Mouse (Mus musculus): ENCODE measurements around the gene Sprr2i. TPM values are rescaled to one million over a fixed set of nuclear protein-coding genes. Genes with fewer than 3 reads are reported as not detected.

Gene Sprr2i
- polyA plus RNA-seq (2014; fragmentation: Illumina TruSeq; extraction: RNeasy Lipid Tissue Mini Kit (QIAGEN cat#74804); ENCODE audit: low read depth, low replicate concordance) = not detected

DNA sequence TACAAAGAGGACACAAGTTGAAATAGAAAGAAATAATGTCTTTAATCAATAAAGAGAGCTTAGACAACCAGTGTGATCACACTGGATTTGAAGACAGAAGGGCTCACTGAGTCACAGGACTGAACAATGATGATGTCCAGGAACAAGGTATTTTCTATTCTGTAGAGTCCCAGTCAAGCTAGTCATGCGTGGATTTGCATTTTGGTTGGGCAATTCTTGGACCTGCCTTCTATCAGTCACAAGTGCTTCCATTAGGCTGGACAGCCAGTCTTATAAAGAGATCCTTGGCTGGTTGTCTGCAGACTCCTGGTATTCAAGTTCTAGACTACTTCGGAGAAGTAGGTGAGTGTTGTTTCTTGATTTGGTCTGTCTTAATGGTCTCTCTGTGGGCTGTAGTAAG, at the start of gene Sprr2i:
TSS of gene Sprr2i (plus strand) at position 301 of the 400 bp plus-strand sequence.

DNA sequence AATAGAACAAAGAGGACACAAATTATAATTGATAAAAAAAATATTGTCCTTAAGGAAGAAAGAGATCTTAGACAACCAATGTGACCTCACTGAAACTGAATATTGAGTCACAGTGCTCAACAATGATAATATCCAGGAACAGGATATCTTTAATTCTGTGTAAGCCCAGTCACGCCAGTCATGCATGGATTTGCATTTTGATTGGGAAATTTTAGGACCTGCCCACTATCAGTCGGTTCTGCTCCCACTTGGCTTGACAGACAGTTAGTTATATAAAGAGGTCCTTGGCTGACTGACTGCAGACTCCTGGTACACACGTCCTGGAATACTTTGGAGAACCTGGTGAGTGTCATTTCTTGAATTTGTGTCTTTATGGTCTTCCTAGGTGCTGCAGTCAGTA, 42.9 kb upstream of the Sprr2i start, which contains the start of gene Sprr2f:
TSS of gene Sprr2f (plus strand) at position 301 of the 400 bp plus-strand sequence.

DNA sequence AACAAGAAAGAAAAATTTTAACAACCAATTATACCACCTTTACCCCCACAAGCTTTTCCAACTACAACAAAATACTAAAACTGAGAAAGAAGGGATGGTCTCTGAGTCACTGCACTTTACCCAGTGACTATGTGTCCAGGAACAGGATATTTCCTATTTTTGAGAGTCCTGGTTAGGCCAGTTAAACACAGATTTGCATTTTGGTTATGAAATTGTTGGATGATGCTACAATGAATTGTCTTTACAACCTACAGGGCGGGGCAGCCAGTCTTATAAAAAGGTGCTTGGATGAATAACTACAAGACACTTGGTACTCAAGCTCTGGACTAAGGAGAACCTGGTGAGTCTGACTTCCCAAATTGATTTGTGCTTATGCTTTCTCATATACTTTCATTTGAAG, 22.4 kb upstream of the Sprr2i start, which contains the start of gene Sprr2h:
TSS of gene Sprr2h (plus strand) at position 301 of the 400 bp plus-strand sequence.

DNA sequence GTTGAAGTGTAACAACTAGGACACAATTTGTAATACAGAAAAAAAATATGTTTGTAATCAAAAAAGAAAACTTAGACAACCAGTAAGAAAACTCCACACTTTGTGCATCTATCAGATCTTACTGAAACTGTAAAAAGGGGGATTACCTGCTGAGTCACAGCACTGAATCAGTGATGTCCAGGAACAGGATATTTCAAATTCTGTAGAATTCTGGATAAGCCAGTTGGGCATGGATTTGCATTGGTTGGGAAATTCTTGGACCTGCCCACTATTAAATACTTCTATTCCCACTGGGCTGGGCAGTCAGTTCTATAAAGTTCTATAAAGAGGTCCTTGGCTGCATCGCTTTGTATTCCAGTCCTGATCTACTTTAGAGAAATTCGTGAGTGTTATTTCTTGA, 10.0 kb downstream of the Sprr2i start, which contains the start of gene Sprr2j-ps:
TSS of gene Sprr2j-ps (plus strand) at position 301 of the 400 bp plus-strand sequence.

DNA sequence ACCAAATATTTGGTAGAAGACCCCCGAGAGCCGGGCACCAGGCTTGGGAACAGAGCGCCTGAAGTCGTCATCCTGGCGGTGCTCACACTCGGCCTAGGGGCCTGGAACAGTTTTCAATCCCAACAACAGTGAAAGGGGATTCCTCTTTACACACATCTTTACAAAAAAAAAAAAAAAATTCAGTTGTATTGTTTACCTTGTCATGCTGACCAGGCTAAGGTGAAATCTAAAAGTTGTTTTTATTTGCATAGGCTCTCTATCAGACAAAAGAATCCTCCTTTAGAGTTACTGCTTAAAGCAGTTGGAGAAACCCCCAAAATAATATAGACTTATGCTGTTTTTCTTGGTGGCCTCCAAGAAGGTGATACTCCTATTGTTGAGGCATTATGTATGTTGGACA, 21.5 kb downstream of the Sprr2i start, which contains the start of gene Gm9774:
TSS of gene Gm9774 (minus strand) at position 101 of the 400 bp plus-strand sequence.

DNA sequence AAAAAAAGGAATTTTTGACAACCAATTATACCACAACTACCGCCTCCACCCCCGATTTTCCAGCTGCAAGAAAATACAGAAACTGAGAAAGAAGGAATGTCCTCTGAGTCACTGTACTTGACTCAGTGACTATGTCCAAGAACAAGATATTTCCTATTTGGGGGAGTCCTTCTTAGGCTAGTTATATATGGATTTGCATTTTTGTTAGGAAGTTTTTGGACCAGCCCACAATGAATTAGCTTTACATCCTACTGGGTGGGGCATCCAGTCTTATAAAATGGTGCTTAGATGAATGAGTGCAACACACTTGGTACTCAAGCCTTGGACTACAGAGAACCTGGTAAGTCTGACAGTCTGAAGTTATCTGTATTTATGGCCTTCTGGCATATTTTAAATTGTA, 24.5 kb downstream of the Sprr2i start, which contains the start of gene Sprr2k:
TSS of gene Sprr2k (plus strand) at position 301 of the 400 bp plus-strand sequence.

DNA sequence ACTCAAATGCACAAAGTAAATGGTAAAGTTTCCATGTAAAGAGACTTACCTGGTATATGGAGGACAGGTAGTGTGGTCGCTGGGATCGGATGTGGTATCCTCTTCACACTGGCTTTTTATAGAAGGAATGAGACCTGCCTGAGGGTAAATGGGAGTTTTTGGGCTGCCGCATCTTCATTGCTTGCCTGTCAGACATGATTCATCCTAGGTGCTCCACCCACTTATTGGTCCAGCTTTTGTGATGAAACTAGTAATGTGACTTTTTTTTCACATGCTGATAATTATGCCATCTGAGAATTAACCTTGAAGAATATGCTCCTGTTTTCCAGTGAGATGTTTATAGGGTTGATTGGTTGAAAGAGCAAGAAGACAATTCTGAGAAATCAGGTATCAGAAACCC, 30.9 kb downstream of the Sprr2i start, which contains the start of gene Sprr1b:
TSS of gene Sprr1b (minus strand) at position 101 of the 400 bp plus-strand sequence.

DNA sequence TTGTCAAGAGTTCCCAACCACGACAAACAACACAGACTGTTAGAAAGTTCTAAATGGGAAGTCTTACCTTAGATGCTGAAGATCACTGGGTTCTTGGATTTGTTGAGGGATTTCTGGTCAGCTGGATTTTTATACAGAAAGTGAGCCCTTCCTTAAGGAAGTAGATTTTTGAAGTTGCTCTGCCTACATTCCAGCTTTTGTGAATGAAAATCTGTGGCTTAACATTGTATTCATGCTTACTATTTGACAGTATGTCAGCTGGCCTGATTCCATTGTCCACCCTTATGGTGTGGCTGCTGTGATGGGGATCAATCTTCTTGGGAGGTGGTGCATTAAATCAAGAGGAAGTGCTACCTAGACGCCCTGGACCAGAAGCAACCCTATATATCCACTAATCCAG, 50.8 kb downstream of the Sprr2i start, which contains the start of gene Sprr3:
TSS of gene Sprr3 (minus strand) at position 101 of the 400 bp plus-strand sequence.

Other genes with a start within 250 kb of the Sprr2i start
- not detected for gene Sprr2a1, start 192.2 kb upstream of the Sprr2i start, polyA plus RNA-seq (2014; fragmentation: Illumina TruSeq; extraction: RNeasy Lipid Tissue Mini Kit (QIAGEN cat#74804); ENCODE audit: low read depth, low replicate concordance)
- gene Sprr2a2, start 192.1 kb upstream of the Sprr2i start, polyA plus RNA-seq (2014; fragmentation: Illumina TruSeq; extraction: RNeasy Lipid Tissue Mini Kit (QIAGEN cat#74804); ENCODE audit: low read depth, low replicate concordance) = 0.07 TPM
- gene Sprr2a3, start 122.6 kb upstream of the Sprr2i start, polyA plus RNA-seq (2014; fragmentation: Illumina TruSeq; extraction: RNeasy Lipid Tissue Mini Kit (QIAGEN cat#74804); ENCODE audit: low read depth, low replicate concordance) = not detected
- gene Sprr2b, start 91.4 kb upstream of the Sprr2i start, polyA plus RNA-seq (2014; fragmentation: Illumina TruSeq; extraction: RNeasy Lipid Tissue Mini Kit (QIAGEN cat#74804); ENCODE audit: low read depth, low replicate concordance) = not detected
- gene Sprr2d, start 68.9 kb upstream of the Sprr2i start, polyA plus RNA-seq (2014; fragmentation: Illumina TruSeq; extraction: RNeasy Lipid Tissue Mini Kit (QIAGEN cat#74804); ENCODE audit: low read depth, low replicate concordance) = not detected
- gene Sprr2e, start 55.8 kb upstream of the Sprr2i start, polyA plus RNA-seq (2014; fragmentation: Illumina TruSeq; extraction: RNeasy Lipid Tissue Mini Kit (QIAGEN cat#74804); ENCODE audit: low read depth, low replicate concordance) = not detected
- not detected for gene Sprr2f, start 42.8 kb upstream of the Sprr2i start, polyA plus RNA-seq (2014; fragmentation: Illumina TruSeq; extraction: RNeasy Lipid Tissue Mini Kit (QIAGEN cat#74804); ENCODE audit: low read depth, low replicate concordance)
- not detected for gene Sprr2h, start 22.3 kb upstream of the Sprr2i start, polyA plus RNA-seq (2014; fragmentation: Illumina TruSeq; extraction: RNeasy Lipid Tissue Mini Kit (QIAGEN cat#74804); ENCODE audit: low read depth, low replicate concordance)
- not detected for gene Sprr2j-ps, start 10.1 kb downstream of the Sprr2i start, polyA plus RNA-seq (2014; fragmentation: Illumina TruSeq; extraction: RNeasy Lipid Tissue Mini Kit (QIAGEN cat#74804); ENCODE audit: low read depth, low replicate concordance)
- gene Gm9774, start 21.4 kb downstream of the Sprr2i start, polyA plus RNA-seq (2014; fragmentation: Illumina TruSeq; extraction: RNeasy Lipid Tissue Mini Kit (QIAGEN cat#74804); ENCODE audit: low read depth, low replicate concordance) = 5.4 TPM
- not detected for gene Sprr2k, start 24.6 kb downstream of the Sprr2i start, polyA plus RNA-seq (2014; fragmentation: Illumina TruSeq; extraction: RNeasy Lipid Tissue Mini Kit (QIAGEN cat#74804); ENCODE audit: low read depth, low replicate concordance)
- not detected for gene Sprr1b, start 30.8 kb downstream of the Sprr2i start, polyA plus RNA-seq (2014; fragmentation: Illumina TruSeq; extraction: RNeasy Lipid Tissue Mini Kit (QIAGEN cat#74804); ENCODE audit: low read depth, low replicate concordance)
- gene Sprr3, start 50.7 kb downstream of the Sprr2i start, polyA plus RNA-seq (2014; fragmentation: Illumina TruSeq; extraction: RNeasy Lipid Tissue Mini Kit (QIAGEN cat#74804); ENCODE audit: low read depth, low replicate concordance) = not detected
- gene Sprr1a, start 77.9 kb downstream of the Sprr2i start, polyA plus RNA-seq (2014; fragmentation: Illumina TruSeq; extraction: RNeasy Lipid Tissue Mini Kit (QIAGEN cat#74804); ENCODE audit: low read depth, low replicate concordance) = not detected
- gene Sprr4, start 92.5 kb downstream of the Sprr2i start, polyA plus RNA-seq (2014; fragmentation: Illumina TruSeq; extraction: RNeasy Lipid Tissue Mini Kit (QIAGEN cat#74804); ENCODE audit: low read depth, low replicate concordance) = not detected
- gene 2310046K23Rik, start 126.5 kb downstream of the Sprr2i start, polyA plus RNA-seq (2014; fragmentation: Illumina TruSeq; extraction: RNeasy Lipid Tissue Mini Kit (QIAGEN cat#74804); ENCODE audit: low read depth, low replicate concordance) = not detected
- gene Ivl, start 165.7 kb downstream of the Sprr2i start, polyA plus RNA-seq (2014; fragmentation: Illumina TruSeq; extraction: RNeasy Lipid Tissue Mini Kit (QIAGEN cat#74804); ENCODE audit: low read depth, low replicate concordance) = 0.21 TPM
- 4,960 TPM for gene Smcp, start 181.0 kb downstream of the Sprr2i start, polyA plus RNA-seq (2014; fragmentation: Illumina TruSeq; extraction: RNeasy Lipid Tissue Mini Kit (QIAGEN cat#74804); ENCODE audit: low read depth, low replicate concordance)
- gene 2210017I01Rik, start 199.5 kb downstream of the Sprr2i start, polyA plus RNA-seq (2014; fragmentation: Illumina TruSeq; extraction: RNeasy Lipid Tissue Mini Kit (QIAGEN cat#74804); ENCODE audit: low read depth, low replicate concordance) = 0.48 TPM
- 2.4 TPM for gene Lce6a, start 213.7 kb downstream of the Sprr2i start, polyA plus RNA-seq (2014; fragmentation: Illumina TruSeq; extraction: RNeasy Lipid Tissue Mini Kit (QIAGEN cat#74804); ENCODE audit: low read depth, low replicate concordance)
- not detected for gene Lce1a1, start 240.3 kb downstream of the Sprr2i start, polyA plus RNA-seq (2014; fragmentation: Illumina TruSeq; extraction: RNeasy Lipid Tissue Mini Kit (QIAGEN cat#74804); ENCODE audit: low read depth, low replicate concordance)
- gene Lce1b, start 248.9 kb downstream of the Sprr2i start, polyA plus RNA-seq (2014; fragmentation: Illumina TruSeq; extraction: RNeasy Lipid Tissue Mini Kit (QIAGEN cat#74804); ENCODE audit: low read depth, low replicate concordance) = not detected